Mouse (Mus musculus): ENCODE measurements around the gene Trim30a.
"Not testable (repeated sequence)": the region's sequence is repeated elsewhere in the genome, so short reads cannot be mapped to it uniquely, and the experiment has no call there.

The Trim30a gene

GRCm38 (mm10) chr7:104465065-104465744 is at the start of gene Trim30a:
TSS of gene Trim30a (minus strand) at chr7:104465193.
- no peak for DNase-seq

DNA sequence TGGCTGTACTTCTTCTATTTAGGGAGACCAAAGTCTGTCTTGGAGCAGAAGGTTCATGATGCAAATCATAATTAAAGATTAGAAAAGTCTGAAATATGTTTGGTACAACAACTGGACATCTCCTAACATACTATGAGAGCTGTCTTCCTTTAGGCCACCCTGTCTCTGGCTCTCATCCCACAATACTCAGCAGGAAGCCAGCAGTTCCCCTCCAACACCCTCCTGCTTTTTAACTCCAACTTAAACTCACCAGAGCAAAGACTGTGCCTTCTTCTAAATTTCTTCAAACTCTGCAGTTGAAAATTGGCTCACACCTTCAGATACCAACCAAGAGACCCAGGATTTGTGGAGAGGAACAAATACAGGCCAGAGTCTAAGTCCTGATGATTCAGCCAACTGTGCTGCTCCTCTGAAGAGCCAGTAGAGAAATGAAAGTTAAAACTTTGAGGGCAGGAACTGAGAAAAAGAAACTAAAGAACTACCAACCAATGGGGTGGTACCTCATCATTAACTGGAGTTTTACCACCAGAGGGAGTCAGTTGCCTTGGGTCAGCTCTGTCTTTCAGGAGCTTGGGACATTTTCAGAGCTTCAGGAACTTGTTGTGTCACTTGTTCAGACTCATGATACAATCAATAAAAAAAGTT is 42.5 kb upstream of the Trim30a start, which contains the start of gene Trim30d:
Gene Trim30d (minus strand): TSS at position 429 of the 645 bp plus-strand sequence.
- not testable (repeated sequence) for DNase-seq

GRCm38 (mm10) chr7:104501589-104502371 is 36.8 kb upstream of the Trim30a start:
- DNase-seq = no peak

DNA sequence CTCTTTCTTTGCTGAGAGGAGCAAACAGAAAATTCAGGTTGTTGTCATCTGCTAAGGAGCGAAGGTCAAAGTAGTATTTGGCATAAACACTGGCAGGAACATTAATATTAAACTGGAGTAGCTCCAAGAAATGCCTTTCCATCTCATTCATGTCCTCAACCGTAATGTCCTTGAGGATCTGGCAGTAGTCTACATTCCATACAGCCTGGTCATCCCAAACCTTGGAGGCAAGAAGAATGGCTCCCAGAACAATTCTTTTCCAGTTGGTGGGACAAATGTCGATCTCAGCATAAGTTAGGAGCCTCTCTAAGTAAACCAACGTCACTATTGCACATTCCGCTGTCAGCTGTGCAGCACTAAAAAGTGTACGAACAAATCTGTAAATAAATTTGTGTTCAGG is 36.2 kb upstream of the Trim30a start:
- DNase-seq = not testable (repeated sequence)

- DNase-seq = not testable (repeated sequence)
These were observed 34.5 kb upstream of the Trim30a start for GRCm38 (mm10) chr7:104499464-104499863.

- no peak for DNase-seq
These were observed 18.9 kb downstream of the Trim30a start for GRCm38 (mm10) chr7:104445961-104446645.

DNA sequence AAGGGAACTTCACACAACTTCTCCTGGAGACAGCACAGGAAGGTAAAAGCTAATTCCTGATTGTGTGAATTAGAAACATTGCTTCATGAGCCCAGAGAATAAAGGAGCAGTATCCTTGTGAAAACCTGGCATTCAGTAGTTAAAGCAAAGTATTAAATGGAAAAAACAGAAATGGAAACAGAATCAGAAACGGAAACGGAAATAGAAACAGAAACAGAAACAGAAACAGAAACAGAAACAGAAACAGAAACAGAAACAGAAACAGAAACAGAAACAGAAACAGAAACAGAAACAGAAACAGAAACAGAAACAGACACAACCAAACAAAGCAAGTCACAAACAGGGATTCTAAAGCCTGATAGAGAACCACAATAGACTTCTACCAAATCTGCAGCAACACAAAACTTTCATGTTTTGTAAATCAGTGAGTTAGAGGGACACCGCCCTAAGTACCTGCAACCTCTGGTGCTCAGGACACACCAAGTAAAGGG is 60.5 kb downstream of the Trim30a start:
- no peak for DNase-seq

DNA sequence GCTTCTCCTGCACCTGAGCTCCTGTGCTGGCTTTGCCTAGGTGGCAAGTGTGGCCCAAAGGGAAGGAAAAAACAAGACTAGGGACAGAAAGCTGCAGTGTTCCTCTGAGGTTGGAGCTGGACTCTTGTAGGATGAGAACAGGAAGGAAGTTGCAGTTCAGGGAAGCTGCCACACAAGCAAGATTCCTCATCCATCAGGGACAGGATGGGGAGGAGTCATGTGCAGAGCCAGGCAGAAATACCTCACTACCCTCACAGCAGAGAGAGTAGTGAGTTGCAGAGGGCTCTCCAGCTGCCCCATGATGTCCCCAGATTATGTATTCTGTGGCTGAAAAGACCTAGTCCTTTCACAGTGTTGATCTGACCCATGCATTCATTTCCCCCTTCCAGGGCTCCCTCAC is 63.9 kb downstream of the Trim30a start:
- DNase-seq = no peak

DNA sequence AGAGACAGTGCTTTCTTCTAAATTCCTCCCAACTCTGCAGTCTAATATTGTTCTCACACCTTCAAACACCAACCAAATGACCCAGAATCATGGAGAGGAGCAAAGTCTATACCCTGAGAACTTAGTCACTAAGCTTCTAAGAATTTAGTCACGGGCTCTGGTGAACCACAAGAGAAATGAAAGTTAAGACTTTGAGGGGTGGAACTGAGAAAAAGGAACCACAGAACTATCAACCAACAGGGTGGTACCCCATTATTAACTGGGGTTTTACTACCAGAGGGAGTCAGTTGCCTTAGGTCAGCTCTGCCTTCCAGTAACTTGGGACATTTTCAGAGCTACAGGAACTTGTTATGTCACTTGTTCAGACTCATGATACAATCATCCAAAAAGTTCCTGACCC is 64.3 kb downstream of the Trim30a start, which contains the start of gene Trim30c:
Gene Trim30c (minus strand): TSS at position 140 of the 400 bp plus-strand sequence.
- DNase-seq = no peak

GRCm38 (mm10) chr7:104398492-104398891 is 66.5 kb downstream of the Trim30a start:
- DNase-seq = no peak

DNA sequence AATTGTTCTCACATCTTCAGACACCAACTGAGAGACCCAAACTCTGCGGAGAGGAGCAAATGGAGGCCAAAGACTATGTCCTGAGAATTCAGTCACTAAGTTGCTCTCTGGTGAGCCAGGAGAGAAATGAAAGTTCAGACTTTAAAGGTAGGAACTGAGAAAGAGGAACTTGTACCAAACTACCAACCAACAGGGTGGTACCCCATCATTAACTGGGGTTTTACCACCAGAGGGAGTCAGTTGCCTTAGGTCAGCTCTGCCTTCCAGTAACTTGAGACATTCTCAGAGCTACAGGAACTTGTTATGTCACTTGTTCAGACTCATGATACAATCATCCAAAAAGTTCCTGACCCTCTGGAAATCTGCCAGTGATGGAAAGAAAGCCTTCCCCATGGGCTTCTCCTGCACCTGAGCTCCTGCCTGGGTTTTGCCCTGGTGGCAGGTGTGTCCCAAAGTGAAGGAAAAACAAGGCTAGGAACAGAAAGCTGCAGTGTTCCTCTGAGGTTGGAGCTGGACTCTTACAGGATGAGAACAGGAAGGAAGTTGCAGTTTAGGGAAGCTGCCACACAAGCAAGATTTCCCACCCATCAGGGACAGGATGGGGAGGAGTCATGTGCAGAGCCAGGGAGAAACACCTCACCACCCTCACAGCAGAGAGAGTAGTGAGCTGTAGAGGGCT is 95.1 kb downstream of the Trim30a start, which contains the start of gene Trim30b:
Gene Trim30b (minus strand): TSS at position 149 of the 679 bp plus-strand sequence.
- DNase-seq = no peak

- DNase-seq = no peak
These were observed 98.7 kb downstream of the Trim30a start for GRCm38 (mm10) chr7:104366339-104366738.
